Mouse (Mus musculus) heart, embryonic 13.5 days (tissue): Measurements from ENCODE around the gene Bbs2. TPM values are rescaled to one million over a fixed set of nuclear protein-coding genes. Genes with fewer than 3 reads are reported as not detected.

Experiments used
- ATAC-seq: fragments of 200-750 bp; cut with Nextera tagmentation; 2 replicates; pipeline ENCODE4 v1.8.0; 2017; ENCODE audit warnings: moderate TSS enrichment; ENCODE audit not compliant: insufficient number of reproducible peaks, low FRiP score, low TSS enrichment; ENCODE audit errors: extremely low read depth
- H3K27ac ChIP-seq: fragments of 300-500 bp; sonication (generic); replicated peaks from 2 replicates; pipeline ENCODE4 v1.5.1; 2015; ENCODE audit warnings: moderate library complexity, mild to moderate bottlenecking, inconsistent platforms
- H3K27me3 ChIP-seq: fragments of 300-500 bp; sonication (generic); replicated peaks from 2 replicates; pipeline ENCODE4 v1.6.1; 2015; ENCODE audit warnings: mild to moderate bottlenecking, inconsistent platforms
- H3K36me3 ChIP-seq: fragments of 300-500 bp; sonication (generic); 2 replicates; pipeline ENCODE4 v1.6.1; 2015; ENCODE audit warnings: mild to moderate bottlenecking, inconsistent platforms
- H3K4me1 ChIP-seq: fragments of 300-500 bp; sonication (generic); 2 replicates; pipeline ENCODE4 v1.6.1; 2015; ENCODE audit warnings: inconsistent platforms
- H3K4me2 ChIP-seq: fragments of 300-500 bp; sonication (generic); 2 replicates; pipeline ENCODE4 v1.6.1; 2015; ENCODE audit warnings: inconsistent platforms, mild to moderate bottlenecking, moderate library complexity
- H3K4me3 ChIP-seq: fragments of 300-500 bp; sonication (generic); 2 replicates; pipeline ENCODE4 v1.5.1; 2015; ENCODE audit warnings: moderate library complexity, mild to moderate bottlenecking, inconsistent platforms
- H3K9ac ChIP-seq: fragments of 300-500 bp; sonication (generic); 2 replicates; pipeline ENCODE4 v1.6.1; 2015; ENCODE audit warnings: inconsistent platforms, mild to moderate bottlenecking, moderate library complexity
- H3K9me3 ChIP-seq: fragments of 300-500 bp; sonication (generic); 2 replicates; pipeline ENCODE4 v1.6.1; 2016; ENCODE audit warnings: inconsistent platforms
- WGBS: fragments of 180-500 bp; shearing (Covaris S2); methylation state at CpG from one replicate; pipeline ENCODE4 v1.1.7; 2015; ENCODE audit warnings: mixed read lengths; 5-methylcytosine and 5-hydroxymethylcytosine counted together
- polyA plus RNA-seq: library from polyadenylated mRNA; unstranded; fragments of >200 nt; fragmentation: Nextera tagmentation; extraction: Ambion mirVana; gene quantifications from 2 replicates; pipeline ENCODE4 v1.2.1, GENCODE M21; 2015

The Bbs2 gene
- polyA plus RNA-seq, 1 experiment from 2014 or later = 6.3 TPM

- 72% methylated on average over 6 of the region's 6 CpGs for WGBS
- Histone ChIP-seq H3K9ac (no peak overlapping the region), H3K4me1 (peaks cover 18% of the 10 kb centered on the region), H3K36me3 (no peaks in the 10 kb centered on the region), H3K4me2 (no peak overlapping the region), H3K27me3 (no peaks in the 10 kb centered on the region), H3K9me3 (no peaks in the 10 kb centered on the region), H3K27ac (no peak overlapping the region), H3K4me3 (no peak overlapping the region)
- no peak for ATAC-seq
Observed at GRCm38 (mm10) chr8:94094281-94094680, 4.4 kb downstream of the Bbs2 start.

GRCm38 (mm10) chr8:94092848-94093247 lies 5.9 kb downstream of the Bbs2 start:
- H3K9me3 ChIP-seq = no peaks in the 10 kb centered on the region
- no peak overlapping the region for H3K4me3 ChIP-seq
- H3K27me3 ChIP-seq = no peaks in the 10 kb centered on the region
- 71% methylated on average over 9 of the region's 9 CpGs for WGBS
- H3K27ac ChIP-seq = no peak overlapping the region
- no peak for ATAC-seq
- peaks cover 13% of the 10 kb centered on the region for H3K4me1 ChIP-seq
- no peaks in the 10 kb centered on the region for H3K36me3 ChIP-seq
- H3K4me2 ChIP-seq = no peak overlapping the region
- H3K9ac ChIP-seq = no peak overlapping the region

GRCm38 (mm10) chr8:94089715-94090114 lies 9.0 kb downstream of the Bbs2 start:
- H3K9me3 ChIP-seq = no peaks in the 10 kb centered on the region
- 65% methylated on average over 6 of the region's 6 CpGs for WGBS
- no peak for ATAC-seq

GRCm38 (mm10) chr8:94087964-94088363 lies 10.8 kb downstream of the Bbs2 start:
- WGBS = 67% methylated on average over 9 of the region's 9 CpGs

More at GRCm38 (mm10) chr8:94089715-94090114, 9.0 kb downstream of the Bbs2 start:
- Histone ChIP-seq H3K4me3 (no peak overlapping the region), H3K27me3 (no peaks in the 10 kb centered on the region), H3K9ac (no peak overlapping the region), H3K27ac (no peak overlapping the region), H3K4me1 (peaks cover 5% of the 10 kb centered on the region; the same call in 1 of the 2 replicates), H3K36me3 (no peaks in the 10 kb centered on the region), H3K4me2 (no peak overlapping the region)

GRCm38 (mm10) chr8:94076461-94077192 lies 22.1 kb downstream of the Bbs2 start:
- H3K9ac ChIP-seq = no peak overlapping the region
- H3K4me3 ChIP-seq = no peak overlapping the region
- ATAC-seq = no peak
- WGBS = 84% methylated on average over 12 of the region's 12 CpGs
- no peak overlapping the region for H3K4me2 ChIP-seq
- no peaks in the 10 kb centered on the region for H3K27me3 ChIP-seq
- H3K27ac ChIP-seq = no peak overlapping the region
- H3K36me3 ChIP-seq = peaks cover 13% of the 10 kb centered on the region
- no peaks in the 10 kb centered on the region for H3K4me1 ChIP-seq
- no peaks in the 10 kb centered on the region for H3K9me3 ChIP-seq

More at GRCm38 (mm10) chr8:94087964-94088363, 10.8 kb downstream of the Bbs2 start:
- Histone ChIP-seq H3K27ac (no peak overlapping the region), H3K36me3 (no peaks in the 10 kb centered on the region), H3K4me2 (no peak overlapping the region), H3K9me3 (no peaks in the 10 kb centered on the region), H3K27me3 (no peaks in the 10 kb centered on the region), H3K4me1 (no peaks in the 10 kb centered on the region), H3K9ac (no peak overlapping the region), H3K4me3 (no peak overlapping the region)
- ATAC-seq = no peak

- H3K9ac ChIP-seq = no peak overlapping the region
- WGBS = 81% methylated on average over 7 of the region's 7 CpGs
- ATAC-seq = no peak
- H3K4me2 ChIP-seq = no peak overlapping the region
- H3K9me3 ChIP-seq = no peaks in the 10 kb centered on the region
- H3K27me3 ChIP-seq = no peaks in the 10 kb centered on the region
- peaks cover 41% of the 10 kb centered on the region for H3K36me3 ChIP-seq
- H3K4me3 ChIP-seq = no peak overlapping the region
- H3K4me1 ChIP-seq = no peaks in the 10 kb centered on the region
- no peak overlapping the region for H3K27ac ChIP-seq
Observed at GRCm38 (mm10) chr8:94068793-94069192, 29.9 kb downstream of the Bbs2 start.

- 74% methylated on average over 11 of the region's 11 CpGs for WGBS
- Histone ChIP-seq H3K27me3 (no peaks in the 10 kb centered on the region), H3K4me3 (no peak overlapping the region), H3K27ac (no peak overlapping the region), H3K9ac (no peak overlapping the region), H3K36me3 (peaks cover 64% of the 10 kb centered on the region), H3K4me2 (no peak overlapping the region), H3K4me1 (no peaks in the 10 kb centered on the region), H3K9me3 (no peaks in the 10 kb centered on the region)
- ATAC-seq = no peak
Observed at GRCm38 (mm10) chr8:94066121-94066863, 32.4 kb downstream of the Bbs2 start.

- Histone ChIP-seq H3K4me3 (no peak overlapping the region), H3K4me1 (no peaks in the 10 kb centered on the region), H3K27me3 (no peaks in the 10 kb centered on the region), H3K4me2 (no peak overlapping the region), H3K36me3 (peaks cover 77% of the 10 kb centered on the region), H3K9me3 (peaks cover 5% of the 10 kb centered on the region; the same call in 1 of the 2 replicates), H3K27ac (no peak overlapping the region), H3K9ac (no peak overlapping the region)
- ATAC-seq = no peak
- 58% methylated on average over 6 of the region's 6 CpGs for WGBS
Observed at GRCm38 (mm10) chr8:94057157-94057854, 41.4 kb downstream of the Bbs2 start.

- Histone ChIP-seq H3K4me3 (no peak overlapping the region), H3K9ac (no peak overlapping the region), H3K27me3 (no peaks in the 10 kb centered on the region), H3K9me3 (no peaks in the 10 kb centered on the region), H3K4me2 (no peak overlapping the region), H3K4me1 (no peaks in the 10 kb centered on the region), H3K36me3 (peaks cover 58% of the 10 kb centered on the region), H3K27ac (no peak overlapping the region)
- ATAC-seq = no peak
- 67% methylated on average over 12 of the region's 12 CpGs for WGBS
Observed at GRCm38 (mm10) chr8:94052696-94053095, 46.0 kb downstream of the Bbs2 start.

- H3K4me2 ChIP-seq = no peak overlapping the region
- peaks cover 20% of the 10 kb centered on the region for H3K36me3 ChIP-seq
- no peak for ATAC-seq
- H3K27ac ChIP-seq = no peak overlapping the region
- 76% methylated on average over 2 of the region's 2 CpGs for WGBS
- H3K9me3 ChIP-seq = no peaks in the 10 kb centered on the region
- no peak overlapping the region for H3K9ac ChIP-seq
- H3K4me3 ChIP-seq = no peak overlapping the region
- H3K4me1 ChIP-seq = no peaks in the 10 kb centered on the region
- H3K27me3 ChIP-seq = no peaks in the 10 kb centered on the region
Observed at GRCm38 (mm10) chr8:94047845-94048244, 50.9 kb downstream of the Bbs2 start.

- peak overlapping the region; percentile 87 for H3K4me3 ChIP-seq
- no peaks in the 10 kb centered on the region for H3K9me3 ChIP-seq
- WGBS = 9% methylated on average over 15 of the region's 15 CpGs
- no peak overlapping the region for H3K27ac ChIP-seq
- ATAC-seq = no peak
- peaks cover 37% of the 10 kb centered on the region for H3K4me1 ChIP-seq
- no peaks in the 10 kb centered on the region for H3K27me3 ChIP-seq
- peaks cover 10% of the 10 kb centered on the region for H3K36me3 ChIP-seq
- H3K4me2 ChIP-seq = peak overlapping the region; percentile 94
- peak overlapping the region; percentile 86 for H3K9ac ChIP-seq
Observed at GRCm38 (mm10) chr8:94037806-94038205, 60.9 kb downstream of the Bbs2 start.
